Mouse (Mus musculus): ENCODE results near the gene Armc3. TPM values are rescaled to one million over a fixed set of nuclear protein-coding genes. Genes with fewer than 3 reads are reported as not detected.

Gene Armc3
- 0.11 and 0.26 TPM in 2 replicates for polyA plus RNA-seq (2014; fragmentation: Nextera tagmentation; extraction: Ambion mirVana)

DNA sequence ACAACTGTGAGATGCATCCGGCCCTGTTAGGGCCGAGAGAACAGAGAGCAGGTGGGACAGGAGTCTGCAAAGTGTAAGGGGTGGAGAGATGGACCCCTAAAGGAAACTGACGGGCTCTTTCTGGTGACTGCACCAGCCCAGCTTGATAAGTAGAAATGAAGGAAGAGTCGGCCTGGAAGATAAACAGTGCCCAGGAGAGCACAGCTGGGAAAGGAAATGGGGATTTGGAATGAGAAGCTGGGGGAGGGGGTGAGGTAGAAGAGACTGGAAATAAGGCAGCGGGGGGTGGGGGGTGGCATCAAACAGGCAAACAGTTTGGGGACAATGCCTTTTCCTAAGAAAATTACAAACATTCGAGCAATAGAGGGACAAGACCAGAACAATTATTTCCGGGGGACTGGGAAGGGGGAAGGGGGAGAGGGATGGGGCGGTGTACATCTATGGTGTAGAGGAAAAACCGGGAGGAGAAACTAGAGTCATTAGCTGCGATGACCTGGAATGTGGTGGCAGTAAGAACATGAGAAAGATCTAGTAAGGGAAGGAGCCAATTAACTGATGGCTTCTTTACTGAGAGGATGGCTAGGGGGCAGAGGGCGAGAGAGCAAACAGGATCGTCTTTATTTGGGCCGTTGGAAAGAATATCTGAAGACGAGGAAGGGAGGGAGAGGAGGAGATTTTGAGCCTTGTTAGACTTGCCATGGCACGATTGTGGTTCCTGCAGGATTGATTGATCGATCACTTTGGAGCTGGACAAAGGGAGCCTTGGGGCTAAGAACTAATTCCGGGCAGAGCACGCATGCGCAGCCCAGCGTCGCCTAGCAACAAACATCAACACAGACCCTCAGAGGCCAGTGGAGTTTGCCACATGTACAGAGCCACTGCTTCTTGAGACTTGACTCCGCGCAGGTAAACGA, at the start of gene Armc3:
Gene Armc3 (plus strand): TSS at position 851 of the 914 bp plus-strand sequence.
- peak within 1 kb of the TSS; percentile 50 for H3K9ac ChIP-seq
- H3K4me3 ChIP-seq (ENCODE audit: low read depth, low read length), result peak within 1 kb of the TSS; percentile 40
- no peaks in the 10 kb centered on the region for H3K27me3 ChIP-seq (ENCODE audit: insufficient read depth, low read length)
- H3K4me1 ChIP-seq (ENCODE audit: insufficient read depth), result peaks cover 11% of the 10 kb centered on the region; the same call in 1 of the 2 replicates
- H3K27ac ChIP-seq (ENCODE audit: low read depth), result no peak within 1 kb of the TSS
- no peak for TF ChIP-seq CTCF (IDR thresholded peaks at IDR 0.05; ENCODE audit: low read depth)
- DNase-seq (peak; percentile 89), ATAC-seq (ENCODE audit: insufficient read depth) (peak; percentile 92)
- peak within 1 kb of the TSS; percentile 66 for H3K4me2 ChIP-seq
- whole genome bisulfite sequencing, result 16% methylated on average over 24 of the region's 24 CpGs
- H3K36me3 ChIP-seq (ENCODE audit: insufficient read depth), result no peaks in the 10 kb centered on the region
- H3K9me3 ChIP-seq (ENCODE audit: low read depth, low read length), result no peaks in the 10 kb centered on the region

DNA sequence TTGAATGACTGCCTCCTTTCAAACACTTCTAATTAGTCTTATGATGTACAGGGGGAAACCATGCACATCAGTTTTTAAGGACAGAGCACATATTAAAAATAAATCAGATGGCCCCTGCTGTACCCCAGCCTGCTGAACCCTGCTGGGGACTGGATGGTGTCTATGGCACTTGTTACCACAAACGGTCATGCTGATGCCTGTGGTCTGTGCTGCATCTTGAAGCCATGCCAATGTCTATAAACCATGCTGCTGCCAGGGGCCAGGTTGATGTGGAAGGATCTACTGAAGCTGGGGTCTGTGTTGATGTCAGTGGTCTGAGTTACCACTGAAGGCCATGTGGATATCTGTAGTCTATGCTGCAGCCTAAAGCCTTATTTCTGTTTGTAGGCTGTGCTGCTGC, 46.4 kb upstream of the Armc3 start:
- 69% methylated on average over 1 of the region's 1 CpGs for WGBS
- H3K9ac ChIP-seq, result no peak overlapping the region
- ATAC-seq (ENCODE audit: insufficient read depth) (no peak), DNase-seq (no peak)
- H3K9me3 ChIP-seq (ENCODE audit: low read depth, low read length), result no peaks in the 10 kb centered on the region
- H3K27me3 ChIP-seq (ENCODE audit: insufficient read depth, low read length), result no peaks in the 10 kb centered on the region
- H3K4me1 ChIP-seq (ENCODE audit: insufficient read depth), result no peaks in the 10 kb centered on the region
- no peak overlapping the region for H3K4me3 ChIP-seq (ENCODE audit: low read depth, low read length)
- H3K36me3 ChIP-seq (ENCODE audit: insufficient read depth), result no peaks in the 10 kb centered on the region
- TF ChIP-seq CTCF (IDR thresholded peaks at IDR 0.05; ENCODE audit: low read depth), result no peak
- H3K4me2 ChIP-seq, result no peak overlapping the region
- no peak overlapping the region for H3K27ac ChIP-seq (ENCODE audit: low read depth)

DNA sequence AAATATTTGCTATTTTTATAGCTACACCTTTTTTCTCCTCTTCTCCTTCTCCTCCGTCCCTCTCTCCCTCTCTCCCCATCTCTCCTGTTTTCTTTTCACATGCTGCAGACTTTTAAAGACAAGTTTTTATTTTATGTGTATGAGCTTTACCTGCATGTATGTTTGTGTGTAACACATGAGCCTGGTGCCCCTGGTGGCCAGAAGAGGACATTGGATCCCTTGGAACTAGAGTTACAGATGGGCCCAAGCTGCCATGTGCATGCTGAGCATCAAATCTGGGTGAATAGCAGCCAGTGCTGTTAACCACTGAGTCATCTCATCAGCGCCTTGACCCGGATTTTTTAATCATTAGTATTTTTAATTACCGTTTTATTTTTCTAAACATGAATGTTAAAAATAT, 42.9 kb upstream of the Armc3 start:
- H3K4me2 ChIP-seq, result no peak overlapping the region
- peak; percentile 69 for TF ChIP-seq CTCF (IDR thresholded peaks at IDR 0.05; ENCODE audit: low read depth)
- no peaks in the 10 kb centered on the region for H3K36me3 ChIP-seq (ENCODE audit: insufficient read depth)
- no peak overlapping the region for H3K4me3 ChIP-seq (ENCODE audit: low read depth, low read length)
- H3K27me3 ChIP-seq (ENCODE audit: insufficient read depth, low read length), result no peaks in the 10 kb centered on the region
- no peak overlapping the region for H3K27ac ChIP-seq (ENCODE audit: low read depth)
- 0 out of 2 replicates have a peak, but pooled peaks cover 3% of the 10 kb centered on the region for H3K4me1 ChIP-seq (ENCODE audit: insufficient read depth)
- H3K9me3 ChIP-seq (ENCODE audit: low read depth, low read length), result no peaks in the 10 kb centered on the region
- no peak overlapping the region for H3K9ac ChIP-seq
- DNase-seq (peak; percentile 44), ATAC-seq (ENCODE audit: insufficient read depth) (no peak)
- WGBS, result 66% methylated on average over 4 of the region's 4 CpGs

DNA sequence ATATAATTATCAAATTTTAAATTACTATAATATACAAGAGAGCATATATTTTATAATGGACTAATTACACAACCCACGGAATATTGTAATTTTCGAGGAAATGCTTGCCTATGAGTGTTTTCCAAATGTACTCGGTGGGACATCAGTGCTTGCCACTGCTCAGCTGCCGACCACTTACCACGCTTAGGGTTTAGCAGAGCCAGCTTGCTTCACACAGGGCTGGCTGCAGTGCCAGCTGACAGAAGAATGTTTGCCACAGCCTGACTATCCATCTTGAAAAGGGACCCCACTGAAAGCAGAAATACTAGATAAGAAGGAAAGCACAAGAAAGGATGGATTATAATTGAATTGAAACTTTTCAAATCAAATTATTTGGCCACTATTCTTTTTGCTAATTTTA, 39.6 kb upstream of the Armc3 start:
- TF ChIP-seq CTCF (IDR thresholded peaks at IDR 0.05; ENCODE audit: low read depth), result no peak
- WGBS, result 73% methylated on average over 5 of the region's 5 CpGs
- no peak for ATAC-seq (ENCODE audit: insufficient read depth)
- Histone ChIP-seq H3K36me3 (ENCODE audit: insufficient read depth) (no peaks in the 10 kb centered on the region), H3K4me2 (no peak overlapping the region), H3K9me3 (ENCODE audit: low read depth, low read length) (no peaks in the 10 kb centered on the region), H3K4me1 (ENCODE audit: insufficient read depth) (0 out of 2 replicates have a peak, but pooled peaks cover 3% of the 10 kb centered on the region), H3K4me3 (ENCODE audit: low read depth, low read length) (no peak overlapping the region), H3K27ac (ENCODE audit: low read depth) (no peak overlapping the region), H3K27me3 (ENCODE audit: insufficient read depth, low read length) (no peaks in the 10 kb centered on the region), H3K9ac (no peak overlapping the region)
- DNase-seq, result no peak

DNA sequence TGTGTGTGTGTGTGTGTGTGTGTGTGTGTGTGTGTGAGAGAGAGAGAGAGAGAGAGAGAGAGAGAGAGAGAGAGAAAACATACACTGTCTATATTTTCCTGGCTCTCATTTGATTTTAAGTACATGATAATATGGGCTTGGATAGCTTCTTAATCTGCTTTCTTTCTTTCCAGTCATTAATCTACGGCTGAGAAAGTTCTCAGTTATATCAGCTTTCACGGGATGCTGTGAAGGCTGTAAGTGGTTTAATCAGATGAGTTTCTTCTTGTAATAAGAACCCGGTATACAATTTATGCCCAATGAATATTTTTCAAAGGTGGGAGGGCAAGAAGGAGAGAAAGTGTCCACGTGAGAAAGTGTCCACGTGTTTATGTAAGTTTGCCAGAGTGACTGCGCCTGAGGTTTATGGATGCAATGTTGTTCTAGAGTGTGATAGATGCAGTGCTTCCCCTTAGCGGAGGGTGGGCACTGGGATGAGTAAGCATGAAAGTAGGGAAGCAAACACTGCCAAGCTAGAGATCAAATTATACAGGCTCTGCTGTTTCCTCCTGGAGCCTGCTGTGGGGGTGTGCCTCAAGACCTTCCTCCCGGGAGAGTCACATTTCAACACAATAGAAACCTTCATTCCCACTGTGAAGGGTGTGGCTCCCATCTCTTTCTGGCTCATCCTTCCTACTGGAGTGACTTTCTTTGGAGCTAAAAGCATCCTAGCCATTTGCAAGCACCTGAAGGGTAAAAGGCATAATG, 38.6 kb upstream of the Armc3 start:
- H3K4me2 ChIP-seq, result no peak overlapping the region
- no peak for ATAC-seq (ENCODE audit: insufficient read depth)

DNA sequence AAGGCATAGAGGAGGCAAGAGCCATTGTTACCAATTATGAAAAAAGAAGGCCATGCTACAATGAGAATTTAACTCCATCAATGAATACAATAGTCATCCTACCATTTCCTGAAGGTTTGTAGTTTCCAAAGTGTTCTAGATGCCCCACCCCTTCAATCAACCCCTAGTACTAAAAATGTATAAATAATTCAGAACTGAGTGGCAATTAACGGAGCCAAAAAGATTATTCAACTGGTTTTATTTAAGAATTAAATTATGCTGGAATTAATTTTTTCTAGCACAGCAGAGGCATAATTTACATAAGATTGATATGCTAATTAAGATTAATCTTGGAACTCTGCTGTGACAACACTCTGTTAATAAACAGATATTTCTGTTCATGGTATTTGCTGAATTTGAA, 34.9 kb upstream of the Armc3 start:
- no peak for DNase-seq
- no peaks in the 10 kb centered on the region for H3K9me3 ChIP-seq (ENCODE audit: low read depth, low read length)
- TF ChIP-seq CTCF (IDR thresholded peaks at IDR 0.05; ENCODE audit: low read depth), result no peak
- H3K36me3 ChIP-seq (ENCODE audit: insufficient read depth), result no peaks in the 10 kb centered on the region
- no peak overlapping the region for H3K4me2 ChIP-seq
- no peak for ATAC-seq (ENCODE audit: insufficient read depth)
- H3K27me3 ChIP-seq (ENCODE audit: insufficient read depth, low read length), result no peaks in the 10 kb centered on the region
- WGBS, result 90% methylated on average over 1 of the region's 1 CpGs
- no peaks in the 10 kb centered on the region for H3K4me1 ChIP-seq (ENCODE audit: insufficient read depth)
- no peak overlapping the region for H3K27ac ChIP-seq (ENCODE audit: low read depth)
- H3K9ac ChIP-seq, result no peak overlapping the region
- no peak overlapping the region for H3K4me3 ChIP-seq (ENCODE audit: low read depth, low read length)

More for the DNA sequence above, 38.6 kb upstream of the Armc3 start:
- peak; percentile 29 for DNase-seq
- H3K4me3 ChIP-seq (ENCODE audit: low read depth, low read length), result no peak overlapping the region
- TF ChIP-seq CTCF (IDR thresholded peaks at IDR 0.05; ENCODE audit: low read depth), result no peak
- H3K4me1 ChIP-seq (ENCODE audit: insufficient read depth), result 0 out of 2 replicates have a peak, but pooled peaks cover 3% of the 10 kb centered on the region
- no peak overlapping the region for H3K27ac ChIP-seq (ENCODE audit: low read depth)
- H3K9ac ChIP-seq, result no peak overlapping the region
- 20% methylated on average over 8 of the region's 8 CpGs for WGBS
- no peaks in the 10 kb centered on the region for H3K36me3 ChIP-seq (ENCODE audit: insufficient read depth)
- H3K9me3 ChIP-seq (ENCODE audit: low read depth, low read length), result no peaks in the 10 kb centered on the region
- H3K27me3 ChIP-seq (ENCODE audit: insufficient read depth, low read length), result no peaks in the 10 kb centered on the region

DNA sequence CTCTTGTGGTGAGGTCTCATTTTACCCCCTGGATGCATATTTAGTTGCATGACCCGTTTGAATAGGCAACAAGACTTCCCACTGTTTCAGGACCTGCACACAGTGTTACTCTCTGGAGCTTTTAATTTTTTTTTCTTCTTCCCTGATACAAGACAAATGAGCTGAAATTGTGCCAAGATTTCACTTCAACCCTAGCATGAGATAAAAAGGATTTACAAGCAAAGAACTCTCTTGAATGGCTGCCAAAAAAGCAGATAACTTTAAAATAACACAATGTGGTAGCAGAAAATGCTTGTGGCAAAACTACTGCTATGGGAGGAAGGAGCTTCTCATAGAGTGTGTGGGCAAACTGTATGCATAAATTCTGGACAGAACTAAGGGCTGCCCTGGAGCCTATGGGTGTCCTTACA, 22.3 kb upstream of the Armc3 start:
- peak; percentile 94 for DNase-seq
- no peak for TF ChIP-seq CTCF (IDR thresholded peaks at IDR 0.05; ENCODE audit: low read depth)
- Histone ChIP-seq H3K9ac (no peak overlapping the region), H3K4me3 (ENCODE audit: low read depth, low read length) (no peak overlapping the region), H3K4me2 (no peak overlapping the region), H3K36me3 (ENCODE audit: insufficient read depth) (no peaks in the 10 kb centered on the region), H3K4me1 (ENCODE audit: insufficient read depth) (peaks cover 3% of the 10 kb centered on the region), H3K27ac (ENCODE audit: low read depth) (0 out of 2 replicates have a peak overlapping the region, but pooled peaks have one; percentile 7), H3K9me3 (ENCODE audit: low read depth, low read length) (no peaks in the 10 kb centered on the region), H3K27me3 (ENCODE audit: insufficient read depth, low read length) (no peaks in the 10 kb centered on the region)
- ATAC-seq (ENCODE audit: insufficient read depth), result peak; percentile 69; the same call in 1 of the 2 replicates
- WGBS, result 16% methylated on average over 1 of the region's 1 CpGs
